Mouse (Mus musculus): ENCODE results near the gene Fignl2.

Gene Fignl2

DNA sequence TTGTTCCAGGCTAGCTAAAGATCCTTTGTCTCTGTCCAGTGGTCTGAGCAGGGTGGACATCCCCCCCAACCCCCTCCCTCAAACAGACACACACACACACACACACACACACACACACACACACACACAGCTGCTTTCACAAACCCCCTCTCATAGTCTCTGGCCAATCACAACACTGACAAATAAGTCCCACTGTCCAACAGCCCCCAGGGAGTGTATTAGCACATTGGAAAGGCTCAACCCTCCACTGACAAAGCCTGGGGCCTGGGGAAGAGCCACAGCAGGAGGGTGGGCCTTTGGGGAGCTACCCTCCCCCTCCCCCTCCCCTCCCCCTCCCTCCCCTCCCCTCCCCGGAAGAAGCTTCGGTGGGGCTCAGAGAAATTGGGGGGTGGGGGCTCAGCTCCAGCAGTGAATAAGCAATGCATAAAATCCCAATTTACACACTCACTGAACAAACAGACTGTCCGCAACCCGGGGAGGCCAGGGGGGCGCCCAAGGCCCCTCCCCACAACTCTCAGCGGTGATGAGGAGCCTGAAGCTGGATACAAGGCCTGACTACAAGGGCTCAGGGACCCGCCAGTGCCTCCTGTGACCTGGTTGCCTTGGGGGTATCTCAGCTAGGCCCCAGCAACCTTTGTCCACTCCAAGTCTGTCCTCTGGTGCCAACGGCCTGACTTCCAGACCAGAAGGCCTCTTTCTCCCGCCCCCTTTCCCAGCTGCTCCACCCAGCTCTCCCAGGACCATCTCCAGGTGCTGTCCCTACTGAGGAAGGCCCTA, 11.3 kb downstream of the Fignl2 start:
- no peaks in the 10 kb centered on the region for H3K27me3 ChIP-seq (ENCODE audit: control insufficient read depth, insufficient read depth, low read length, poor library complexity, severe bottlenecking)
- no peak for DNase-seq (ENCODE audit: low read depth, low spot score)
- no peaks in the 10 kb centered on the region for H3K36me3 ChIP-seq (ENCODE audit: control insufficient read depth, insufficient read depth, low read length, poor library complexity, severe bottlenecking)

DNA sequence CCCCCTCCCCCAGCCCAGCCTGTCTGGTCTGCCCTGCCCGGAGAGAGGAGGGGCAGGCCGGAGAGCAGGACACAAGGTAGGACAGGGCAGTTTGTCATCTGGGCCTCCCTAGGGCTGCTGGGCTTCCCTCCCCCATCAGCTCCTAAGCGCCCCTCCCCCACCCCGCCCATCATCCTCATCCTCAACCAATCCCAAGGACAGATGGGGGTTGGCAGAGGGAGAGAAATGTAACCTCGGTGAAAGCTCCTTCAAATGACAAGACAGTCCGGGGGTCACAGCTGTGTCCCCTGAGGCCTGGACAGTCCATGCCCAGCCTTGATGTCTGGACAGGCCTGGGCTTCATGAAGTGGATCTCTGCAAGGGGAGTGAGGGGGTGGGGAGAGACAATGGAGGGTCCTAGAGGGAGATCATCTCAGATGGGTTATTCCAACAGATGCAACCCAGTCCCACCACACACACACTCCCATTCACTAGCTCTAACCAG, 12.0 kb downstream of the Fignl2 start:
- Histone ChIP-seq H3K36me3 (ENCODE audit: control insufficient read depth, insufficient read depth, low read length, poor library complexity, severe bottlenecking) (no peaks in the 10 kb centered on the region), H3K27me3 (ENCODE audit: control insufficient read depth, insufficient read depth, low read length, poor library complexity, severe bottlenecking) (no peaks in the 10 kb centered on the region)
- DNase-seq (ENCODE audit: low read depth, low spot score) = no peak

DNA sequence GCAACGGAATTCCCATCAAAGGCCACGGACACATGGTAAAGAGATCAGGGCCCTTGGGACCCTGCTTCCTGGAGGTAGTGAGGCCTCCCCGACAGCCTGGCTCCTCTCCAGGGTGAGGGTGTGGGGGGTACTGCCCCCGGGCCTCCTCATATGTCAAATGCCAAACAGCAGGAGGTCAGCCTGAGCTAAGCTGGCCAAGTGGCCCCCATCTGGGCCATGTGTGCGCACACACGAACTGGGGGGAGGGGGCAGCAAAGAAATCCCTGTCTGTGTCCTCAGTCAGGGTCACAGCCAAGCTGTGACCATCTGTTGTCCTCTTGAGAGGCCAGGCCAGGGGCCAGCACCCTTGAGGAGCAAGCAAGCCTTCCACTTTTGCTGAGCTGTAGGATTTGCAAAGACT, 13.3 kb downstream of the Fignl2 start:
- Histone ChIP-seq H3K27me3 (ENCODE audit: control insufficient read depth, insufficient read depth, low read length, poor library complexity, severe bottlenecking) (no peaks in the 10 kb centered on the region), H3K36me3 (ENCODE audit: control insufficient read depth, insufficient read depth, low read length, poor library complexity, severe bottlenecking) (no peaks in the 10 kb centered on the region)
- no peak for DNase-seq (ENCODE audit: low read depth, low spot score)

DNA sequence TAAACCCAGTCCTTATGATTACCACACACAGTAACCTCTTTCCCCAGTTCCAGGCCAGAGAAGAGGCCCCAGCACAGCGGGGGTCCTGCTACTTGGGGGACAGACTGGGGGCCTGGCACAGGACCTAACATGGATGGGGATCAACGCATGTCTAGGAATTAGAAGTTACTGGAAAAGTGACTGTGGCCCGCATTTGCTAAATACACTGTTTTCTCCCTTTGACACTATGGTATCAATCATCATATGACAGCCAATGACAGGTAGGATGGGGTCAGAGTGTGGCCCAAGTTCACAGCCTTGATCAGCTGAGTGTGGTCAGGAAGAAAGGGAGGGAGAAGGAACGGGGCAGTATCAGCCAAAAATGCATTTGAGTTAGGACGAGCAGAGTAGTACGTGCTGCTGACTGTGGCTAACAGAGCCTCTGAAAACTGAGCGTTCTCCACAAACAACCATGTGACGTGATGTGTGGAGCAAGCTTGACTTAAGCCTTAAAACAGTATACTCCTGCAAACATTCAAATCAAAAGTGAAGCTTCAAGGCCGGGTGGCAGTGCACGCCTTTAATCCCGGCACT, 18.0 kb downstream of the Fignl2 start:
- Histone ChIP-seq H3K27me3 (ENCODE audit: control insufficient read depth, insufficient read depth, low read length, poor library complexity, severe bottlenecking) (no peaks in the 10 kb centered on the region), H3K36me3 (ENCODE audit: control insufficient read depth, insufficient read depth, low read length, poor library complexity, severe bottlenecking) (no peaks in the 10 kb centered on the region)
- no peak for DNase-seq (ENCODE audit: low read depth, low spot score)

DNA sequence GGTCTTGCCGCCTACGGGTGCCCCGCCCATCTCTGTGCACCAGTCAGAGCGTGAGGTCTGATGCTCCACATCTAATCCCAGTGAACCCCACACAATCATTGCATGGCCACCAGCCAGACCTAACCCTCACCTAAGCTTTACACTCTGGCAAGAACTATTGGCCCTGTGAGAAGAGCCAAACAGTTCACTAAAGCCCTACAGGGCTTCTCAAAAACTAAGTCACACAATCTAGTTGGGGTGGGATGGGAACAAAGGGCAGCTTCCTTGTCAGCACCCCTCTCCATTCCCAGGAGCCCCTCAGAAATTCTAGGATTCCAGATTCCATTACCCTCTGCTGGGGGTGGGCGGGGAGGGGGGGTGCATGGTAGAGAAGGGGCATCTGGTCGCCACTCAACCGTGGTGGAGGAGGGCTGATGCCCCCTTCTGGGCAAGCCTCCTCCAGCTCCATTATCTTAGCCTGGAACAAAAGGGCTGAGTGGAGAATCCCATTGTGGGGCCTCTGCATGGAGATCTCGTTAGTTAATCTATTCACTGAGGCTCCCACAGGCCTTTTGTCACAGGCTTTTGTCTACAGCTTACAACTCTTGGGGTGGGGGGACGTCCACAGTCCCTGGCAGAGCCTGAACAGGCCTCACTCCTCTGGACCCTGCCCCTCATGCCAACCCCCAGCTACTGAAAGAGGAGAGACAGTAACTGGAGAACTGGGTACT, 18.6 kb downstream of the Fignl2 start:
- H3K36me3 ChIP-seq (ENCODE audit: control insufficient read depth, insufficient read depth, low read length, poor library complexity, severe bottlenecking) = no peaks in the 10 kb centered on the region
- DNase-seq (ENCODE audit: low read depth, low spot score) = no peak

DNA sequence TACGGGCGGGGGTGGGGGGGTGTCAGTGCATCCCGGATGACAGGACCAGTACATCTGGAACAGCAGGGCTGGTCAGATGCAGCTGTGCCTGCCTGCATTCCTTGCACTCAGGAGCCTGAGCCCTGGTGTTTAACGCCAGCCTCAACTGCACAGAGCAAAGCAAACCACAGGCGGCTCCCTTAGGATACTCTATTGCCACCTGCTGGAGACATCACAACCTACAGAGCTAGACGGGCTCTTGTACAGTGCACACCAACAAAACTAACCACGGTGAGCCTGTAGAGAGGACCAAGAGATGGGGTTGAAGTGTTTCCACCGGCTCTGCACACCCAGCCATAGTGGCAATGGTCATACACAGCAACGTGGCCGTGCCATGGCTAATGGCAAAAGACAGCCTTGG, 22.1 kb downstream of the Fignl2 start:
- peak; percentile 42 for DNase-seq (ENCODE audit: low read depth, low spot score)
- H3K36me3 ChIP-seq (ENCODE audit: control insufficient read depth, insufficient read depth, low read length, poor library complexity, severe bottlenecking) = no peaks in the 10 kb centered on the region
- no peaks in the 10 kb centered on the region; the same call in 1 of the 2 replicates for H3K27me3 ChIP-seq (ENCODE audit: control insufficient read depth, insufficient read depth, low read length, poor library complexity, severe bottlenecking)

More for the DNA sequence above, 18.6 kb downstream of the Fignl2 start:
- no peaks in the 10 kb centered on the region for H3K27me3 ChIP-seq (ENCODE audit: control insufficient read depth, insufficient read depth, low read length, poor library complexity, severe bottlenecking)

DNA sequence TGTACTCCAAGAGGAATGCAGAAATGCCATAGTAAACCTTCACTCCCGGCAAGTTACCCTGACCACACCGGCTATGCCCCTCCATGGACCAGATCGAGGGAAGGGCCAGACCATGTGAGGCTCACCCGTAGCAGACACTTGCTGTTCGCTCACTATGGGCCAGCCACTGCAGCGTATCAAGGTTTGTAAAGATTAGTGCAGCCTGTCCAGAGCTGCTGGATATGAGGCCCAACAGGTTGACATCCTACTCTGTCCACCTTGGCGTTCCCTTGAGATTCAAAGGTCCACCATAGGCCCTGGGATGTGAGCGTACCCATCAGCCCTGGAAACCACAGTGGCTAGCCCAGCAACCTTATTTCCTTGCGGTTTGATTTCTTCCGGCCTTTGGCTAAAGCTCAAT, 23.8 kb downstream of the Fignl2 start:
- H3K27me3 ChIP-seq (ENCODE audit: control insufficient read depth, insufficient read depth, low read length, poor library complexity, severe bottlenecking) = no peaks in the 10 kb centered on the region; the same call in 1 of the 2 replicates
- no peaks in the 10 kb centered on the region for H3K36me3 ChIP-seq (ENCODE audit: control insufficient read depth, insufficient read depth, low read length, poor library complexity, severe bottlenecking)
- DNase-seq (ENCODE audit: low read depth, low spot score) = no peak

DNA sequence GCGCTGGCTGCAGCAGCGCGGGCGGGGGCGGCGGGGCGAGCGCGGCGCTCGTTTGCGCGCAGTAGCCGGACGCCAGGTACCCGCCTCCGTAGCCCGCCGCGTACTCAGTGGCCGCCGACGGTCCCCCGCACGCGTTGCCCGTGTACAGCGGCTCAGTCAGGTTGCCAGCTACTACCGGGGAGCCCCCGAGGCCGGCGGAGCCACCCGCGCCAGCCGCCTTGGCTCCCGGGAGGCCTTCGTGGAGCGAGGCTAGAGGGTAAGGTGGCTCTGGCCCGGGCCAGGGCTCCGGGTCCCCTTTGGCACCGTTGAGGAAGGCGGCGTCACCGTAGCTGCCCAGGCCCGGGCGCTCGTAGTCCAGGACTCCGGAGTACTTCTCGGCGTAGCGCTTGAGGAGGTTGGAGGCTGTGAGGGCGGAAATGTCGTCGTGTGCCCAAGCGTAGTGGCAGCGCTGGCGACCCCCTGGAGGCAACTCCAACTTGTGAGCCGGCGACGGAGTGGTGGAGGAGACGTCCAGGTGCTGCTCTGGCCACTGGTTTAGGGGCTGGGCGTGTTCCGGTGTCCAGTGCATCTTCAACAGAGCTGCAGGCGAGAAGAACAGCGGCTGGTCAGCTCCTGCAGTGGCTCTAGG, 24.4 kb downstream of the Fignl2 start:
- no peak for DNase-seq (ENCODE audit: low read depth, low spot score)
- H3K36me3 ChIP-seq (ENCODE audit: control insufficient read depth, insufficient read depth, low read length, poor library complexity, severe bottlenecking) = no peaks in the 10 kb centered on the region
- no peaks in the 10 kb centered on the region; the same call in 1 of the 2 replicates for H3K27me3 ChIP-seq (ENCODE audit: control insufficient read depth, insufficient read depth, low read length, poor library complexity, severe bottlenecking)

DNA sequence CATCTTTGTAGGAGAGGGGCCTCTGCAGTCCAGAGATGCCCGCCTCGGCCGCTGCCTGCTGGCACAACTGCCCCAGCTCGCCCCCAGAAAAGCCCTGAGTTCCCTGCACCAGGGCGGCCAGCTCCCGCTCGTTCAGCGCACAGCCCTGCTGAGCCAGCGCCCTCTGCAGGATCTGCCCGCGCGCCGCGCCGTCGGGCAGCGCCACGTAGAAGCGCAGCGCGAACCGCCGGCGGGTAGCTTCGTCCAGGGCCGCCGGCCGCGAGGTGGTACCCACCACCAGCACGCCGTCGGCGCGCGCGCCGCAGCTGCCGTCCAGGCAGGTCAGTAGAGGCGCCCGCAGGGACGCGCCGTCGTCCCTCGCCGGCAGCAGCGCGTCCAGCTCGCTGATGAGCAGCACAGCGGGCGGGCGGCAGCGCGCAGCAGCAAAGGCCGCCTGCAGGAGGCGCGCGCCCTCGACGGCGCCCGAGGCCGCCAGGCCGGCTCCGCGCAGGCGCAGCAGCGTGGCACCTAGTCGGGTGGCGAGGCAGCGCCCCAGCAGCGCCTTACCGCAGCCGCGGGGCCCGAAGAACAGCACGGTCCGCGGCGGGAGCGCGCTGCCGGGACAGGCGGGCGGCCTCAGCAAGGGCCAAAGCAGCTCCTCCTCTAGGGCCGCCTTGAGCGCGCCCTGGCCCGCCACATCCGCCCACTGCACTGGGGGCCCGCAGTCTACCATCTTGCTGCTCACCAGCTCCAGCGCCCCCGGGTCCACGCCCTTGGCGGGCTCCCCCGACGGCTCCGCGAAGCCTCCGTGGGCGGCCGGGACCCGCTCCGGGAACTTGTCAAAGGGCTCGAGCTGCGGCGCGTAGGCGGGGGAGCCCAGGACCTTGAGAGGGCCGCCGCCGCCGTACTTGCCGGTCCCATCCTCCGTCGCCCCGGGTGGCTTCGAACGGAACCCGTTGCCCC, 25.5 kb downstream of the Fignl2 start:
- no peaks in the 10 kb centered on the region for H3K36me3 ChIP-seq (ENCODE audit: control insufficient read depth, insufficient read depth, low read length, poor library complexity, severe bottlenecking)
- DNase-seq (ENCODE audit: low read depth, low spot score) = peak; percentile 8

DNA sequence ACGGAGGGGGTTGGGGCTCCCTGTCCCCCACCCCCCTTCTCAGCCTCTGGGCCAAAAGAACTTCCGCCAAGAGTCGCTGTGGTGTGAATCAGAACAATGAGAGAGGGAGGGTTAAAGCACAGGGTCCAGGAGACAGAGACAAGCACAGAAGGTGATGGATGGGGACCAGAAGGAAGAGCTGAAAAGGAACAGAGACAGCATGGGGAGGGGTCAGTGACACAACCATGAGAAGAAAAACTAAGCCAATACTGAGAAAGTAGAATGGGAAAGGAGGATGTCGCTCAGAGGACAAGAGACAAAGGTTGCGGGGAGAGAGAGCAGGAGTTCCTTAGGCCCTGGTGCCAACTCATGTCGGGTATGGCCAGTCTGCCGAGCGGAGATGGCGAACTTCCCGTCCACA, 26.5 kb downstream of the Fignl2 start:
- no peak for DNase-seq (ENCODE audit: low read depth, low spot score)

More for the DNA sequence above, 25.5 kb downstream of the Fignl2 start:
- H3K27me3 ChIP-seq (ENCODE audit: control insufficient read depth, insufficient read depth, low read length, poor library complexity, severe bottlenecking) = no peaks in the 10 kb centered on the region; the same call in 1 of the 2 replicates

DNA sequence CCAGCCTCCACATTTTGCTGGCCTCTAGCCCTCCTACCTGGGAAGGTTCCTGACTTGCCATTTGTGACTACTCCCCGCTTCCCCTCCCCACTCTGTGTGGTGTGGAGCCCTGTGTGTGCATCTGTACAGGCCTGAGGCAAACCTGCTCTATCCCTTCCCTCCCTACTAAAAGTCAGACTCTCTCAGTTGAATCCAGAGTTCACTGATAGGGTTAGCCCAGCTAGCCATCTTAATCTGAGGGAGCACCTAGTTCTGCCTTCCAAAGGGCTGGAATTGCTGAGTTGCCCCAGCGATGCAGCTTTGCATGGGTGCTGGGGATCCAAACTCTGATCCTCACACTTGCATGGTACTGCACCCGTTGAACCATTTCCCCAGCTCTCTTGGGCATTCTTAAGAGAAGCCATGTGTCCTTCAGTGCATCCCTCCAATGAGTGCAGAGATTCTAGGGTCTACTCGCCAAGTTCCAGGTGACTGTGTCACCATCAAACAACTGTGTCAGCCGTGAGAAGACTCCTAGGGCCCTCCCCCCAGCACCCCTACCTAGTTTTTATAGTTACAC, 29.9 kb downstream of the Fignl2 start:
- Histone ChIP-seq H3K36me3 (ENCODE audit: control insufficient read depth, insufficient read depth, low read length, poor library complexity, severe bottlenecking) (no peaks in the 10 kb centered on the region), H3K27me3 (ENCODE audit: control insufficient read depth, insufficient read depth, low read length, poor library complexity, severe bottlenecking) (no peaks in the 10 kb centered on the region; the same call in none of the 2 replicates)
- DNase-seq (ENCODE audit: low read depth, low spot score) = no peak

More for the DNA sequence above, 26.5 kb downstream of the Fignl2 start:
- Histone ChIP-seq H3K27me3 (ENCODE audit: control insufficient read depth, insufficient read depth, low read length, poor library complexity, severe bottlenecking) (no peaks in the 10 kb centered on the region; the same call in 1 of the 2 replicates), H3K36me3 (ENCODE audit: control insufficient read depth, insufficient read depth, low read length, poor library complexity, severe bottlenecking) (no peaks in the 10 kb centered on the region)

DNA sequence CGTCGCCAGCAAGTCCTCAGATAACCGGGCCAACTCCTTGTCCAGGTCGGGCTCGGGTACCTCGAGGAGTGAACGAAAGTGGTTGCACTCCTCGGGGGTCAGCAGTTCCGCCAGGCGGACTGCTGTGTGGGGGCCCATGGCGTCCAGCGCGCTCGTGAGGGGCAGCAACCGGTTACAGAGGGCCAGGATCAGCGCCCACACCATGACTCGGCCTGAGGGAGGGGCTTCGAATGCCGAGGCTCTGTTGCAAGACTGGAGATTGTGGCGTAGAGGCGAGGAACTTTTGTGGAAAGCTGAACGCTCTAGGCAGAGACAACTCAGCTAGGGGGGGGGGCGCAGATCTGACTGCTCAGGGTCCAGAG, 31.2 kb downstream of the Fignl2 start, which contains the start of gene Gm47841:
Gene Gm47841 (minus strand): TSS at position 204 of the 362 bp plus-strand sequence.
- DNase-seq (ENCODE audit: low read depth, low spot score) = no peak
- H3K36me3 ChIP-seq (ENCODE audit: control insufficient read depth, insufficient read depth, low read length, poor library complexity, severe bottlenecking) = no peaks in the 10 kb centered on the region
- H3K27me3 ChIP-seq (ENCODE audit: control insufficient read depth, insufficient read depth, low read length, poor library complexity, severe bottlenecking) = no peaks in the 10 kb centered on the region; the same call in 1 of the 2 replicates

DNA sequence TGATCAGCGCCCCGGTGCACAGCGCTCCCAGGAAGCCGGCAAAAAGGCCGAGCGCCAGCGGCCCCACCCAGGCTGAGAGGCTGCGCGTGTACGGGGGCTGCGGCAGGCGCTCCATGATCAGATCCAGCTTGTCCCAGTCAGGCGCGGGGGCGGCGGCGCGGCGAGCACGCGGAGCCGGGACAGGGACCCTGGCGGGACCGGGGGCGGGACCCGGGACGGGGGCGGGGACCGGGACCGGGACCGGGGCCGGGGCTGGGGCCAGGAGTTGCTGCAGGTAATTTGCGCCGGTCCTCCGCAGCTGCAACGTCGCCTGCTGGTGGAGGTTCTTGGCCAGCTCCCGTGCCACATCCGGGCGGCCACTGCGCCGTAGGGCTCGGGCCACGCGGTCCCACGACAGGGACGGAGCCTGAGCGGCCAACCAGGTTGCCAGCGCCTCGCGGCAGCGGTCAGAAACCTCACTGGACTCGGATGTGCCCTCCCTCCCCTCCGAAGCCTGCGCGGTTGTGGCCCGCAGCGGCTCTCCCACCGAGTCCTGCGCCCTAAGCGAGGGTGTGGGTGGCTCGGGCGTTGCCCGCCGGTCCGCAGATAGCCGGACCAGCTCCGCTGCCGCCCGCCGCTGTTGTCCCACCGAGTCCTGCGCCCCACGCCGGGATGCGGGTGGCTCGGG, 31.7 kb downstream of the Fignl2 start:
- H3K36me3 ChIP-seq (ENCODE audit: control insufficient read depth, insufficient read depth, low read length, poor library complexity, severe bottlenecking) = no peaks in the 10 kb centered on the region
- no peak for DNase-seq (ENCODE audit: low read depth, low spot score)

More for the DNA sequence above, 31.7 kb downstream of the Fignl2 start:
- no peaks in the 10 kb centered on the region; the same call in 1 of the 2 replicates for H3K27me3 ChIP-seq (ENCODE audit: control insufficient read depth, insufficient read depth, low read length, poor library complexity, severe bottlenecking)
